Mouse (Mus musculus): ENCODE measurements around the gene A830018L16Rik. TPM values are rescaled to one million over a fixed set of nuclear protein-coding genes. Genes with fewer than 3 reads are reported as not detected.

The A830018L16Rik gene
- polyA plus RNA-seq (2015; fragmentation: Nextera tagmentation; extraction: Ambion mirVana) = 5.4 and 5.8 TPM in 2 replicates

- H3K9me3 ChIP-seq = no peaks in the 10 kb centered on the region
- H3K36me3 ChIP-seq = no peaks in the 10 kb centered on the region
- H3K4me2 ChIP-seq (replicated peaks) = peak within 1 kb of the TSS; percentile 93
- H3K4me3 ChIP-seq (replicated peaks) = peak within 1 kb of the TSS; percentile 48
- no peaks in the 10 kb centered on the region; the same call in 1 of the 2 replicates for H3K27me3 ChIP-seq (replicated peaks)
- H3K4me1 ChIP-seq (replicated peaks) = no peaks in the 10 kb centered on the region
- no peak within 1 kb of the TSS for H3K27ac ChIP-seq
- ATAC-seq = peak; percentile 97
- WGBS = under 1% methylated on average over 50 of the region's 50 CpGs
- peak within 1 kb of the TSS; percentile 47 for H3K9ac ChIP-seq
Measured at GRCm38 (mm10) chr1:11413894-11414556, at the start of gene A830018L16Rik. Gene A830018L16Rik, plus strand, starts transcription at chr1:11414105.

- ATAC-seq = no peak
- WGBS = 61% methylated on average over 3 of the region's 3 CpGs
Measured at GRCm38 (mm10) chr1:11385846-11386245, 28.1 kb upstream of the A830018L16Rik start.

GRCm38 (mm10) chr1:11395408-11395807, 18.5 kb upstream of the A830018L16Rik start:
- no peak overlapping the region for H3K4me3 ChIP-seq (replicated peaks)
- no peak overlapping the region for H3K4me2 ChIP-seq (replicated peaks)
- H3K36me3 ChIP-seq = no peaks in the 10 kb centered on the region
- no peaks in the 10 kb centered on the region for H3K9me3 ChIP-seq
- 65% methylated on average over 4 of the region's 4 CpGs for WGBS
- H3K27me3 ChIP-seq (replicated peaks) = no peaks in the 10 kb centered on the region
- H3K9ac ChIP-seq = no peak overlapping the region
- H3K27ac ChIP-seq = no peak overlapping the region
- ATAC-seq = no peak
- H3K4me1 ChIP-seq (replicated peaks) = no peaks in the 10 kb centered on the region

More at GRCm38 (mm10) chr1:11385846-11386245, 28.1 kb upstream of the A830018L16Rik start:
- Histone ChIP-seq H3K36me3 (no peaks in the 10 kb centered on the region), H3K4me2 (replicated peaks) (no peak overlapping the region), H3K27ac (no peak overlapping the region), H3K4me1 (replicated peaks) (no peaks in the 10 kb centered on the region), H3K9me3 (no peaks in the 10 kb centered on the region), H3K27me3 (replicated peaks) (no peaks in the 10 kb centered on the region), H3K4me3 (replicated peaks) (no peak overlapping the region), H3K9ac (no peak overlapping the region)

- WGBS = 83% methylated on average over 2 of the region's 2 CpGs
- H3K9ac ChIP-seq = no peak overlapping the region
- no peaks in the 10 kb centered on the region for H3K27me3 ChIP-seq (replicated peaks)
- H3K36me3 ChIP-seq = no peaks in the 10 kb centered on the region
- no peak for ATAC-seq
- no peak overlapping the region for H3K27ac ChIP-seq
- no peaks in the 10 kb centered on the region for H3K4me1 ChIP-seq (replicated peaks)
- no peak overlapping the region for H3K4me3 ChIP-seq (replicated peaks)
- no peak overlapping the region for H3K4me2 ChIP-seq (replicated peaks)
- no peaks in the 10 kb centered on the region for H3K9me3 ChIP-seq
Measured at GRCm38 (mm10) chr1:11395996-11396736, 17.7 kb upstream of the A830018L16Rik start.

GRCm38 (mm10) chr1:11401159-11401558, 12.7 kb upstream of the A830018L16Rik start:
- Histone ChIP-seq H3K36me3 (no peaks in the 10 kb centered on the region), H3K4me1 (replicated peaks) (no peaks in the 10 kb centered on the region), H3K4me2 (replicated peaks) (no peak overlapping the region), H3K27ac (no peak overlapping the region), H3K9ac (no peak overlapping the region), H3K9me3 (no peaks in the 10 kb centered on the region), H3K4me3 (replicated peaks) (no peak overlapping the region), H3K27me3 (replicated peaks) (no peaks in the 10 kb centered on the region)
- peak; percentile 31; the same call in 1 of the 2 replicates for ATAC-seq
- WGBS = 34% methylated on average over 2 of the region's 2 CpGs

- no peak for ATAC-seq
- Histone ChIP-seq H3K27ac (no peak overlapping the region), H3K9me3 (no peaks in the 10 kb centered on the region), H3K4me1 (replicated peaks) (no peaks in the 10 kb centered on the region), H3K4me3 (replicated peaks) (no peak overlapping the region), H3K4me2 (replicated peaks) (no peak overlapping the region), H3K9ac (no peak overlapping the region), H3K36me3 (no peaks in the 10 kb centered on the region), H3K27me3 (replicated peaks) (no peaks in the 10 kb centered on the region)
Measured at GRCm38 (mm10) chr1:11405527-11405926, 8.4 kb upstream of the A830018L16Rik start.

GRCm38 (mm10) chr1:11406026-11406425, 7.9 kb upstream of the A830018L16Rik start:
- no peaks in the 10 kb centered on the region for H3K4me1 ChIP-seq (replicated peaks)
- H3K4me3 ChIP-seq (replicated peaks) = no peak overlapping the region
- WGBS = 78% methylated on average over 3 of the region's 3 CpGs
- H3K4me2 ChIP-seq (replicated peaks) = no peak overlapping the region
- no peaks in the 10 kb centered on the region for H3K36me3 ChIP-seq
- H3K9me3 ChIP-seq = no peaks in the 10 kb centered on the region
- no peak for ATAC-seq
- no peaks in the 10 kb centered on the region for H3K27me3 ChIP-seq (replicated peaks)
- no peak overlapping the region for H3K27ac ChIP-seq
- H3K9ac ChIP-seq = no peak overlapping the region

GRCm38 (mm10) chr1:11414560-11414959, 655 bp downstream of the A830018L16Rik start:
- Histone ChIP-seq H3K27me3 (replicated peaks) (no peaks in the 10 kb centered on the region; the same call in 1 of the 2 replicates), H3K4me1 (replicated peaks) (no peaks in the 10 kb centered on the region), H3K4me2 (replicated peaks) (peak overlapping the region; percentile 93), H3K4me3 (replicated peaks) (peak overlapping the region; percentile 48), H3K9ac (peak overlapping the region; percentile 47), H3K9me3 (no peaks in the 10 kb centered on the region), H3K36me3 (no peaks in the 10 kb centered on the region), H3K27ac (no peak overlapping the region)
- WGBS = 3% methylated on average over 9 of the region's 9 CpGs
- no peak; the same call in 1 of the 2 replicates for ATAC-seq

- 85% methylated on average over 1 of the region's 1 CpGs for WGBS
- no peaks in the 10 kb centered on the region for H3K4me1 ChIP-seq (replicated peaks)
- no peak overlapping the region for H3K4me3 ChIP-seq (replicated peaks)
- no peak overlapping the region for H3K4me2 ChIP-seq (replicated peaks)
- H3K36me3 ChIP-seq = no peaks in the 10 kb centered on the region
- no peaks in the 10 kb centered on the region for H3K27me3 ChIP-seq (replicated peaks)
- no peak for ATAC-seq
- H3K27ac ChIP-seq = no peak overlapping the region
- H3K9ac ChIP-seq = no peak overlapping the region
- no peaks in the 10 kb centered on the region for H3K9me3 ChIP-seq
Measured at GRCm38 (mm10) chr1:11427310-11427709, 13.4 kb downstream of the A830018L16Rik start.

- Histone ChIP-seq H3K27me3 (replicated peaks) (no peaks in the 10 kb centered on the region), H3K9ac (no peak overlapping the region), H3K4me2 (replicated peaks) (no peak overlapping the region), H3K9me3 (no peaks in the 10 kb centered on the region), H3K4me1 (replicated peaks) (no peaks in the 10 kb centered on the region), H3K36me3 (no peaks in the 10 kb centered on the region), H3K27ac (no peak overlapping the region), H3K4me3 (replicated peaks) (no peak overlapping the region)
- WGBS = 80% methylated on average over 1 of the region's 1 CpGs
- ATAC-seq = no peak
Measured at GRCm38 (mm10) chr1:11458353-11458752, 44.4 kb downstream of the A830018L16Rik start.

- no peaks in the 10 kb centered on the region for H3K27me3 ChIP-seq (replicated peaks)
- WGBS = 66% methylated on average over 1 of the region's 1 CpGs
- ATAC-seq = no peak
Measured at GRCm38 (mm10) chr1:11466325-11466724, 52.4 kb downstream of the A830018L16Rik start.

GRCm38 (mm10) chr1:11467065-11467643, 53.2 kb downstream of the A830018L16Rik start:
- no peak overlapping the region for H3K4me3 ChIP-seq (replicated peaks)
- no peaks in the 10 kb centered on the region for H3K4me1 ChIP-seq (replicated peaks)
- H3K4me2 ChIP-seq (replicated peaks) = no peak overlapping the region
- no peak overlapping the region for H3K27ac ChIP-seq
- WGBS = 54% methylated on average over 5 of the region's 5 CpGs
- no peaks in the 10 kb centered on the region for H3K9me3 ChIP-seq
- no peak for ATAC-seq
- no peaks in the 10 kb centered on the region for H3K36me3 ChIP-seq
- no peaks in the 10 kb centered on the region for H3K27me3 ChIP-seq (replicated peaks)
- no peak overlapping the region for H3K9ac ChIP-seq

More at GRCm38 (mm10) chr1:11466325-11466724, 52.4 kb downstream of the A830018L16Rik start:
- H3K9ac ChIP-seq = no peak overlapping the region
- no peaks in the 10 kb centered on the region for H3K4me1 ChIP-seq (replicated peaks)
- no peaks in the 10 kb centered on the region for H3K36me3 ChIP-seq
- no peak overlapping the region for H3K4me2 ChIP-seq (replicated peaks)
- H3K4me3 ChIP-seq (replicated peaks) = no peak overlapping the region
- no peak overlapping the region for H3K27ac ChIP-seq
- H3K9me3 ChIP-seq = no peaks in the 10 kb centered on the region
